Mouse (Mus musculus): ENCODE results near the gene Scn4a.
A peak's percentile ranks its signal among the peaks of the same experiment; 100 is the strongest.

Gene Scn4a

GRCm38 (mm10) chr11:106271794-106272643 lies 81.1 kb downstream of the Scn4a start:
- DNase-seq (ENCODE audit: low spot score): peak; percentile 39

- DNase-seq (ENCODE audit: low spot score): peak; percentile 45
Observed at GRCm38 (mm10) chr11:106271131-106271793, 81.8 kb downstream of the Scn4a start.

GRCm38 (mm10) chr11:106269060-106269431 lies 84.0 kb downstream of the Scn4a start:
- no peak for DNase-seq (ENCODE audit: low spot score)
